Mouse (Mus musculus): ENCODE measurements at regions not wholly inside any gene's neighbourhood (a gene's known extent, or its start where the extent isn't known, plus 50 kb on each side); places are given as distances from the start of the nearest gene placed in this dataset.

GRCm38 (mm10) chr6:84463592-84464367 is 129.9 kb downstream of the Cyp26b1 start:
- ATAC-seq (ENCODE audit: insufficient number of reproducible peaks, insufficient read depth, low FRiP score, low read depth): no peak
- 73% methylated on average over 7 of the region's 7 CpGs for WGBS
- no peak overlapping the region for H3K4me2 ChIP-seq (replicated peaks; ENCODE audit: low read depth, low read length)

GRCm38 (mm10) chr6:84456803-84457202 is 136.9 kb downstream of the Cyp26b1 start:
- Histone ChIP-seq H3K27ac (ENCODE audit: low read length) (no peak overlapping the region), H3K9me3 (ENCODE audit: control insufficient read depth, low read depth, low read length) (no peaks in the 10 kb centered on the region), H3K36me3 (ENCODE audit: control insufficient read depth, insufficient read depth, low read length) (no peaks in the 10 kb centered on the region), H3K4me2 (replicated peaks; ENCODE audit: low read depth, low read length) (no peak overlapping the region), H3K9ac (replicated peaks; ENCODE audit: low read depth, low read length) (no peak overlapping the region), H3K4me1 (ENCODE audit: control insufficient read depth, insufficient read depth, low read length) (no peaks in the 10 kb centered on the region), H3K4me3 (ENCODE audit: low read depth, low read length) (no peak overlapping the region), H3K27me3 (ENCODE audit: control insufficient read depth, insufficient read depth, low read length) (no peaks in the 10 kb centered on the region)
- 84% methylated on average over 3 of the region's 3 CpGs for WGBS
- ATAC-seq (ENCODE audit: insufficient number of reproducible peaks, insufficient read depth, low FRiP score, low read depth): no peak

More at GRCm38 (mm10) chr6:84463592-84464367, 129.9 kb downstream of the Cyp26b1 start:
- no peaks in the 10 kb centered on the region for H3K36me3 ChIP-seq (ENCODE audit: control insufficient read depth, insufficient read depth, low read length)
- no peak overlapping the region for H3K4me3 ChIP-seq (ENCODE audit: low read depth, low read length)
- H3K27me3 ChIP-seq (ENCODE audit: control insufficient read depth, insufficient read depth, low read length): no peaks in the 10 kb centered on the region
- no peak overlapping the region for H3K9ac ChIP-seq (replicated peaks; ENCODE audit: low read depth, low read length)
- H3K9me3 ChIP-seq (ENCODE audit: control insufficient read depth, low read depth, low read length): no peaks in the 10 kb centered on the region
- no peaks in the 10 kb centered on the region for H3K4me1 ChIP-seq (ENCODE audit: control insufficient read depth, insufficient read depth, low read length)
- H3K27ac ChIP-seq (ENCODE audit: low read length): no peak overlapping the region

- Histone ChIP-seq H3K4me1 (ENCODE audit: control insufficient read depth, insufficient read depth, low read length) (no peaks in the 10 kb centered on the region), H3K9ac (replicated peaks; ENCODE audit: low read depth, low read length) (no peak overlapping the region), H3K4me3 (ENCODE audit: low read depth, low read length) (no peak overlapping the region), H3K4me2 (replicated peaks; ENCODE audit: low read depth, low read length) (no peak overlapping the region), H3K27ac (ENCODE audit: low read length) (no peak overlapping the region), H3K36me3 (ENCODE audit: control insufficient read depth, insufficient read depth, low read length) (no peaks in the 10 kb centered on the region), H3K9me3 (ENCODE audit: control insufficient read depth, low read depth, low read length) (no peaks in the 10 kb centered on the region), H3K27me3 (ENCODE audit: control insufficient read depth, insufficient read depth, low read length) (no peaks in the 10 kb centered on the region)
- no peak for ATAC-seq (ENCODE audit: insufficient number of reproducible peaks, insufficient read depth, low FRiP score, low read depth)
- 33% methylated on average over 4 of the region's 4 CpGs for WGBS
These were observed 148.6 kb downstream of the Cyp26b1 start for GRCm38 (mm10) chr6:84445093-84445492.

- Histone ChIP-seq H3K27ac (ENCODE audit: low read length) (no peak overlapping the region), H3K4me1 (ENCODE audit: control insufficient read depth, insufficient read depth, low read length) (no peaks in the 10 kb centered on the region), H3K9ac (replicated peaks; ENCODE audit: low read depth, low read length) (no peak overlapping the region), H3K4me3 (ENCODE audit: low read depth, low read length) (no peak overlapping the region), H3K36me3 (ENCODE audit: control insufficient read depth, insufficient read depth, low read length) (no peaks in the 10 kb centered on the region), H3K4me2 (replicated peaks; ENCODE audit: low read depth, low read length) (no peak overlapping the region), H3K27me3 (ENCODE audit: control insufficient read depth, insufficient read depth, low read length) (no peaks in the 10 kb centered on the region), H3K9me3 (ENCODE audit: control insufficient read depth, low read depth, low read length) (no peaks in the 10 kb centered on the region)
- 71% methylated on average over 1 of the region's 1 CpGs for WGBS
- ATAC-seq (ENCODE audit: insufficient number of reproducible peaks, insufficient read depth, low FRiP score, low read depth): no peak
These were observed 151.0 kb downstream of the Cyp26b1 start for GRCm38 (mm10) chr6:84442667-84443066.

- 75% methylated on average over 5 of the region's 5 CpGs for WGBS
- Histone ChIP-seq H3K27ac (ENCODE audit: low read length) (no peak overlapping the region), H3K4me1 (ENCODE audit: control insufficient read depth, insufficient read depth, low read length) (no peaks in the 10 kb centered on the region), H3K36me3 (ENCODE audit: control insufficient read depth, insufficient read depth, low read length) (no peaks in the 10 kb centered on the region), H3K27me3 (ENCODE audit: control insufficient read depth, insufficient read depth, low read length) (no peaks in the 10 kb centered on the region), H3K9ac (replicated peaks; ENCODE audit: low read depth, low read length) (no peak overlapping the region), H3K9me3 (ENCODE audit: control insufficient read depth, low read depth, low read length) (no peaks in the 10 kb centered on the region), H3K4me2 (replicated peaks; ENCODE audit: low read depth, low read length) (no peak overlapping the region), H3K4me3 (ENCODE audit: low read depth, low read length) (no peak overlapping the region)
- no peak for ATAC-seq (ENCODE audit: insufficient number of reproducible peaks, insufficient read depth, low FRiP score, low read depth)
These were observed 151.8 kb downstream of the Cyp26b1 start for GRCm38 (mm10) chr6:84441721-84442480.

- ATAC-seq (ENCODE audit: insufficient number of reproducible peaks, insufficient read depth, low FRiP score, low read depth): no peak
- WGBS: 89% methylated on average over 1 of the region's 1 CpGs
- Histone ChIP-seq H3K27ac (ENCODE audit: low read length) (no peak overlapping the region), H3K36me3 (ENCODE audit: control insufficient read depth, insufficient read depth, low read length) (no peaks in the 10 kb centered on the region), H3K4me3 (ENCODE audit: low read depth, low read length) (no peak overlapping the region), H3K9me3 (ENCODE audit: control insufficient read depth, low read depth, low read length) (no peaks in the 10 kb centered on the region), H3K9ac (replicated peaks; ENCODE audit: low read depth, low read length) (no peak overlapping the region), H3K4me2 (replicated peaks; ENCODE audit: low read depth, low read length) (no peak overlapping the region), H3K27me3 (ENCODE audit: control insufficient read depth, insufficient read depth, low read length) (no peaks in the 10 kb centered on the region), H3K4me1 (ENCODE audit: control insufficient read depth, insufficient read depth, low read length) (no peaks in the 10 kb centered on the region)
These were observed 157.0 kb downstream of the Cyp26b1 start for GRCm38 (mm10) chr6:84436716-84437115.

- Histone ChIP-seq H3K4me1 (ENCODE audit: control insufficient read depth, insufficient read depth, low read length) (no peaks in the 10 kb centered on the region), H3K27me3 (ENCODE audit: control insufficient read depth, insufficient read depth, low read length) (no peaks in the 10 kb centered on the region)
These were observed 159.2 kb downstream of the Cyp26b1 start for GRCm38 (mm10) chr6:84434532-84434931.

GRCm38 (mm10) chr6:84431622-84431955 is 162.1 kb downstream of the Cyp26b1 start:
- WGBS: 54% methylated on average over 2 of the region's 2 CpGs
- no peak overlapping the region for H3K9ac ChIP-seq (replicated peaks; ENCODE audit: low read depth, low read length)
- H3K4me1 ChIP-seq (ENCODE audit: control insufficient read depth, insufficient read depth, low read length): no peaks in the 10 kb centered on the region
- no peak overlapping the region for H3K4me3 ChIP-seq (ENCODE audit: low read depth, low read length)
- no peaks in the 10 kb centered on the region for H3K27me3 ChIP-seq (ENCODE audit: control insufficient read depth, insufficient read depth, low read length)
- no peak overlapping the region for H3K4me2 ChIP-seq (replicated peaks; ENCODE audit: low read depth, low read length)
- no peak for ATAC-seq (ENCODE audit: insufficient number of reproducible peaks, insufficient read depth, low FRiP score, low read depth)
- H3K36me3 ChIP-seq (ENCODE audit: control insufficient read depth, insufficient read depth, low read length): no peaks in the 10 kb centered on the region
- H3K27ac ChIP-seq (ENCODE audit: low read length): no peak overlapping the region
- H3K9me3 ChIP-seq (ENCODE audit: control insufficient read depth, low read depth, low read length): no peaks in the 10 kb centered on the region

More at GRCm38 (mm10) chr6:84434532-84434931, 159.2 kb downstream of the Cyp26b1 start:
- WGBS: 77% methylated on average over 6 of the region's 6 CpGs
- Histone ChIP-seq H3K4me2 (replicated peaks; ENCODE audit: low read depth, low read length) (no peak overlapping the region), H3K4me3 (ENCODE audit: low read depth, low read length) (no peak overlapping the region), H3K36me3 (ENCODE audit: control insufficient read depth, insufficient read depth, low read length) (no peaks in the 10 kb centered on the region), H3K9me3 (ENCODE audit: control insufficient read depth, low read depth, low read length) (no peaks in the 10 kb centered on the region), H3K9ac (replicated peaks; ENCODE audit: low read depth, low read length) (no peak overlapping the region), H3K27ac (ENCODE audit: low read length) (no peak overlapping the region)
- ATAC-seq (ENCODE audit: insufficient number of reproducible peaks, insufficient read depth, low FRiP score, low read depth): no peak
